Mouse (Mus musculus) small intestine, adult 2 months (tissue): ENCODE data around the gene Sh3kbp1. TPM values are rescaled to one million over a fixed set of nuclear protein-coding genes. Genes with fewer than 3 reads are reported as not detected.
A peak's percentile ranks its signal among the peaks of the same experiment; 100 is the strongest.

ENCODE experiments used
- H3K27ac ChIP-seq: fragments of 200-500 bp; 2 replicates; pipeline ENCODE4 v1.5.1; 2012; ENCODE audit warnings: low read depth, low read length, control low read depth, inconsistent platforms; ENCODE audit not compliant: insufficient read depth
- H3K27me3 ChIP-seq: fragments of 200-500 bp; 2 replicates; pipeline ENCODE4 v1.6.1; 2012; ENCODE audit warnings: mild to moderate bottlenecking, moderate library complexity, low read length, inconsistent platforms; ENCODE audit not compliant: control insufficient read depth, insufficient read depth
- H3K36me3 ChIP-seq: fragments of 200-500 bp; 2 replicates; pipeline ENCODE4 v1.6.1; 2012; ENCODE audit warnings: mild to moderate bottlenecking, low read length, control low read depth, inconsistent platforms; ENCODE audit not compliant: control insufficient read depth, insufficient read depth
- H3K4me1 ChIP-seq: fragments of 200-500 bp; 2 replicates; pipeline ENCODE4 v1.6.1; 2012; ENCODE audit warnings: low read length, inconsistent platforms, mixed read lengths; ENCODE audit not compliant: control insufficient read depth, insufficient read depth, insufficient read length
- H3K4me3 ChIP-seq: fragments of 200-500 bp; 2 replicates; pipeline ENCODE4 v1.5.1; 2012; ENCODE audit warnings: low read depth, mild to moderate bottlenecking, control low read depth, inconsistent platforms, low read length, moderate library complexity
- CTCF ChIP-seq: fragments of 200-500 bp; IDR thresholded peaks from 2 replicates; pipeline ENCODE4 v1.5.1; 2012; ENCODE audit warnings: low read depth, mild to moderate bottlenecking, control low read depth, inconsistent platforms, low read length, moderate library complexity, mixed read lengths; ENCODE audit not compliant: insufficient replicate concordance, insufficient read length; ENCODE audit errors: extremely low read depth
- POLR2A ChIP-seq: fragments of 200-500 bp; IDR thresholded peaks from 2 replicates; pipeline ENCODE4 v1.6.1; 2012; ENCODE audit warnings: low read depth, mild to moderate bottlenecking, control low read depth, inconsistent platforms, low read length, moderate library complexity
- WGBS: fragments of 180-500 bp; shearing (Covaris S2); methylation state at CpG from one replicate; pipeline ENCODE4 v1.1.7; 2018; 5-methylcytosine and 5-hydroxymethylcytosine counted together
- polyA plus RNA-seq: library from polyadenylated mRNA; depleted of rRNA; stranded (reverse); fragments of >200 nt; gene quantifications from 2 replicates; pipeline ENCODE4 v1.2.3, GENCODE M21; 2012; rRNA removed

Sh3kbp1 gene
- polyA plus RNA-seq, 1 experiment, result 4.4 TPM

GRCm38 (mm10) chrX:159976243-159976642 is 349.2 kb downstream of the Sh3kbp1 start:
- H3K4me3 ChIP-seq, result no peak overlapping the region
- TF ChIP-seq POLR2A (no peak), CTCF (no peak)
- no peak overlapping the region for H3K27ac ChIP-seq
- H3K36me3 ChIP-seq, result no peaks in the 10 kb centered on the region
- no peaks in the 10 kb centered on the region for H3K27me3 ChIP-seq
- WGBS, result 42% methylated on average over 3 of the region's 3 CpGs
- H3K4me1 ChIP-seq, result 0 out of 2 replicates have a peak, but pooled peaks cover 1% of the 10 kb centered on the region

GRCm38 (mm10) chrX:159988002-159988960 is 361.2 kb downstream of the Sh3kbp1 start, which contains the start of gene Map3k15:
Gene Map3k15 (plus strand): TSS chrX:159988433.
- H3K4me3 ChIP-seq, result peak within 1 kb of the TSS; percentile 62
- H3K4me1 ChIP-seq, result 0 out of 2 replicates have a peak, but pooled peaks cover 2% of the 10 kb centered on the region
- TF ChIP-seq POLR2A (no peak), CTCF (peak; percentile 84)
- peaks cover 4% of the 10 kb centered on the region; the same call in 1 of the 2 replicates for H3K27me3 ChIP-seq
- 30% methylated on average over 93 of the region's 108 CpGs for WGBS
- no peak within 1 kb of the TSS for H3K27ac ChIP-seq
- H3K36me3 ChIP-seq, result no peaks in the 10 kb centered on the region

DNA sequence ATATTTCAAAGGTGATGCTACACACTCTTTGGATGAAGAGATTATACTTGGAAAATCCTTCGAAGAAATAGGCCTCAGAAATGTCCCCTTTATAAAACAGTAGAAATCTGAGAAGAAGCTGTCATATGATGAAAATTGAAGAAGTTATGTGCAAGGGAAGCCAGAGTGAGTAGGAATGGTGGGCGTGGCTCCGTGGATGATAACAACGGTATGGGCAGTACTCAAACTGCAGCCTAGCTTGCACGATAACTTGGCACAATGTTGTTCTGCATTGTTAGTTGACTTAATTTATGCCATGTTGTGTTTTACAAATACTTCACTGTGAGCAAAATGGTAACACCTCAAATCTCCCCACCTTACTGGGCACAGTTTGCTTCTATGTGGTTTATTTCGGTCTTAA is 368.7 kb downstream of the Sh3kbp1 start:
- no peak for TF ChIP-seq POLR2A
- TF ChIP-seq CTCF, result no peak
- Histone ChIP-seq H3K27ac (no peak overlapping the region), H3K4me1 (no peaks in the 10 kb centered on the region), H3K27me3 (no peaks in the 10 kb centered on the region), H3K4me3 (no peak overlapping the region), H3K36me3 (no peaks in the 10 kb centered on the region)
- 69% methylated on average over 6 of the region's 6 CpGs for WGBS

Other genes with a start within 250 kb of the Sh3kbp1 start
- gene Map7d2, start 212.7 kb upstream of the Sh3kbp1 start, polyA plus RNA-seq, result not detected in 2 replicates
- gene Bclaf3, start 100.6 kb upstream of the Sh3kbp1 start, polyA plus RNA-seq, result 0.06 and 0.58 TPM in 2 replicates